Mouse (Mus musculus) erythroblast, embryonic 14.5 days (primary cell): ENCODE data around the gene Sbf2. TPM values are rescaled to one million over a fixed set of nuclear protein-coding genes. Genes with fewer than 3 reads are reported as not detected.
"Not testable (repeated sequence)": the region's sequence is repeated elsewhere in the genome, so short reads cannot be mapped to it uniquely, and the experiment has no call there.

Source experiments
- H3K27me3 ChIP-seq: 2 replicates; pipeline ENCODE4 v1.6.1; 2012; ENCODE audit warnings: inconsistent platforms; ENCODE audit not compliant: control insufficient read depth
- H3K36me3 ChIP-seq: 2 replicates; pipeline ENCODE4 v1.6.1; 2012; ENCODE audit warnings: mild to moderate bottlenecking, inconsistent platforms; ENCODE audit not compliant: control insufficient read depth
- H3K4me1 ChIP-seq: 2 replicates; pipeline ENCODE4 v1.6.1; 2012; ENCODE audit warnings: inconsistent platforms; ENCODE audit not compliant: control insufficient read depth
- H3K4me3 ChIP-seq: replicated peaks from 2 replicates; pipeline ENCODE3; 2012; ENCODE audit warnings: moderate library complexity, mild to moderate bottlenecking, inconsistent platforms
- H3K9me3 ChIP-seq: 2 replicates; pipeline ENCODE4 v1.6.1; 2012; ENCODE audit warnings: low read length, inconsistent platforms, mixed read lengths; ENCODE audit not compliant: control insufficient read depth
- GATA1 ChIP-seq: IDR thresholded peaks from 2 replicates; pipeline ENCODE4 v1.6.1; 2012; ENCODE audit warnings: low read length, inconsistent platforms, mixed read lengths
- TAL1 ChIP-seq: IDR thresholded peaks from 3 replicates; pipeline ENCODE4 v1.6.1; 2012; ENCODE audit warnings: low read length, inconsistent platforms, mixed read lengths
- polyA plus RNA-seq: library from polyadenylated mRNA; stranded (reverse); fragments of >175 nt; gene quantifications from 2 replicates; pipeline ENCODE4 v1.2.3, GENCODE M21; 2012

Sbf2 gene
- polyA plus RNA-seq, 1 experiment, result not detected

- Histone ChIP-seq H3K9me3 (no peaks in the 10 kb centered on the region), H3K4me1 (no peaks in the 10 kb centered on the region), H3K27me3 (no peaks in the 10 kb centered on the region), H3K4me3 (no peak overlapping the region), H3K36me3 (no peaks in the 10 kb centered on the region)
- TF ChIP-seq TAL1 (no peak), GATA1 (no peak)
Measured at GRCm38 (mm10) chr7:110391632-110392031, 223.1 kb downstream of the Sbf2 start.

- H3K9me3 ChIP-seq, H3K4me1 ChIP-seq, H3K4me3 ChIP-seq, H3K36me3 ChIP-seq, H3K27me3 ChIP-seq: not testable (repeated sequence)
Measured at GRCm38 (mm10) chr7:110388889-110389288, 225.8 kb downstream of the Sbf2 start.

- Histone ChIP-seq H3K4me3 (no peak overlapping the region), H3K27me3 (no peaks in the 10 kb centered on the region), H3K4me1 (no peaks in the 10 kb centered on the region), H3K9me3 (no peaks in the 10 kb centered on the region), H3K36me3 (no peaks in the 10 kb centered on the region)
- TF ChIP-seq TAL1 (no peak), GATA1 (no peak)
Measured at GRCm38 (mm10) chr7:110387565-110387964, 227.2 kb downstream of the Sbf2 start.

GRCm38 (mm10) chr7:110385482-110385881 lies 229.2 kb downstream of the Sbf2 start:
- no peaks in the 10 kb centered on the region for H3K9me3 ChIP-seq
- TF ChIP-seq GATA1, result no peak
- no peak for TF ChIP-seq TAL1
- no peaks in the 10 kb centered on the region for H3K36me3 ChIP-seq
- H3K27me3 ChIP-seq, result no peaks in the 10 kb centered on the region
- H3K4me1 ChIP-seq, result no peaks in the 10 kb centered on the region
- no peak overlapping the region for H3K4me3 ChIP-seq

- Histone ChIP-seq H3K36me3 (no peaks in the 10 kb centered on the region), H3K4me1 (no peaks in the 10 kb centered on the region), H3K9me3 (no peaks in the 10 kb centered on the region), H3K27me3 (no peaks in the 10 kb centered on the region), H3K4me3 (no peak overlapping the region)
- TF ChIP-seq GATA1, result no peak
- no peak for TF ChIP-seq TAL1
Measured at GRCm38 (mm10) chr7:110384343-110384742, 230.4 kb downstream of the Sbf2 start.

GRCm38 (mm10) chr7:110381625-110382024 lies 233.1 kb downstream of the Sbf2 start:
- Histone ChIP-seq H3K27me3 (no peaks in the 10 kb centered on the region), H3K4me3 (no peak overlapping the region), H3K4me1 (no peaks in the 10 kb centered on the region), H3K9me3 (no peaks in the 10 kb centered on the region), H3K36me3 (no peaks in the 10 kb centered on the region)
- TF ChIP-seq GATA1, result no peak
- no peak for TF ChIP-seq TAL1

GRCm38 (mm10) chr7:110379335-110379914 lies 235.3 kb downstream of the Sbf2 start:
- TF ChIP-seq TAL1 (no peak), GATA1 (no peak)
- Histone ChIP-seq H3K4me1 (no peaks in the 10 kb centered on the region), H3K36me3 (no peaks in the 10 kb centered on the region; the same call in 1 of the 2 replicates), H3K9me3 (no peaks in the 10 kb centered on the region), H3K4me3 (no peak overlapping the region), H3K27me3 (no peaks in the 10 kb centered on the region)

GRCm38 (mm10) chr7:110372529-110372928 lies 242.2 kb downstream of the Sbf2 start:
- Histone ChIP-seq H3K9me3 (no peaks in the 10 kb centered on the region), H3K4me1 (no peaks in the 10 kb centered on the region), H3K36me3 (no peaks in the 10 kb centered on the region; the same call in 1 of the 2 replicates), H3K27me3 (no peaks in the 10 kb centered on the region), H3K4me3 (no peak overlapping the region)
- TF ChIP-seq TAL1 (no peak), GATA1 (no peak)

- no peak for TF ChIP-seq GATA1
- Histone ChIP-seq H3K36me3 (no peaks in the 10 kb centered on the region), H3K4me1 (no peaks in the 10 kb centered on the region), H3K27me3 (no peaks in the 10 kb centered on the region), H3K4me3 (no peak overlapping the region), H3K9me3 (no peaks in the 10 kb centered on the region)
Measured at GRCm38 (mm10) chr7:110362005-110362404, 252.7 kb downstream of the Sbf2 start.

- Histone ChIP-seq H3K4me1 (no peaks in the 10 kb centered on the region), H3K36me3 (no peaks in the 10 kb centered on the region), H3K27me3 (no peaks in the 10 kb centered on the region), H3K4me3 (no peak overlapping the region), H3K9me3 (no peaks in the 10 kb centered on the region)
- no peak for TF ChIP-seq TAL1
- no peak for TF ChIP-seq GATA1
Measured at GRCm38 (mm10) chr7:110361516-110361915, 253.2 kb downstream of the Sbf2 start.
